Mouse (Mus musculus) frontal cortex, adult (tissue): ENCODE data around the gene Pcdh17.

Experiments
- ATAC-seq: cut with Nextera tagmentation; 2 replicates; pipeline ENCODE4 v1.9.2; 2017; ENCODE audit warnings: mild to moderate bottlenecking, moderate library complexity, mixed read lengths; ENCODE audit not compliant: low TSS enrichment

The Pcdh17 gene

DNA sequence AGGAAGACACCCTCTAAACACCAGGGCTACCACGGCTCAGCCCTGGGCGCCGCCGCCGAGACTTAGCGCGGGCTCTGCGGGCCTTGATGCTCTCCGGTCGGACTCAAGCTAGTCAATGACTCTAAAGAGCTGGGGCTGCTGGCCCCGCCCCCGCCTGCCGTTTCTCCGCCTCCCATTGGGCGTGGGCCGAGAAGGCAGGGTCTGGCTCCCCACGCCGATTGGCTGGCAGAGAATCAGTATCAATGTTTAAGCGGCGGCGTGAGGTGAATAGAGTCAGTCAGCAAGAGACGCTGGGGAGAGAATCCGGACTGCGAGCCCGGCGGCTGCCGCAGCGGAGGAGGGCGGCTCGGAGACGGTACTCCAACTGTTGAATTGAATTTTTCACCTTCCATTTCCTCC, at the start of gene Pcdh17:
Pcdh17 (plus strand) TSS at position 276 of the 399 bp plus-strand sequence.
- ATAC-seq: peak; percentile 66

DNA sequence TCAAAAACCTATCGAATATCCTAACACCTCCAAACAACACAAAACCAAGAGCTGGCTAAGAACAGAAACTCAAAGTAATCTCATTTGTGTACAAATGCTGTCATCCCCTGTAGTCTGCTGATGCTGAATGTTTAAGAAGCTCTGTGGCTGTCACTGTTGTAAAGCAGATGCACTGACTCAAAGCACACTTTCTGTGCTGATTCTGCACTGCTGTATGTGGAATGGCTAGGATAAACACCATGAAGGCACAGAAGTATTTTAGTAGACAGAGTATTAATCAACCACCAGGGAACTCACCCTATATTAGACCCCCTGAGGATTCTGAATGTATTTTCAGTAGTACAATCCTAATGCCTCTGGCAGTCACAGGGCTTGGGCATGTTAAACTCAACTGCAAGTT, 46.2 kb upstream of the Pcdh17 start:
- ATAC-seq: no peak

DNA sequence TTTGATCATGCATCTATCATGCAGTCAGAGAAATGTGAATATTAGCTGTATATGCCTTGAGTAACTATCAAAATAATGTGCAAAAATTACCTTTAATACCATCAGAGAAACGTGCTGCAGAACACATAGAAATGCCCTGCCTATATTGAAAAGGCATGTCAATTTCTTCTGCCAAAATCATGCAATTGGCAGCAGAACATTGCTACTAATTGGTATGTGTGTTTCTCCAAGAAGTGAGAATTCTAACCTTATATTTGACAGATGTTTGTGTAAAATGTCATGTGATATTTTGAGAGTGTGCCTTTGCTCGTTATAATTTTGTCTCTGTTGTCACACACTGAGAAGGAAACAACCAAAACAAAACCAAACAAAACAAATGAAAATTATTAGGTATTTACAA, 18.6 kb upstream of the Pcdh17 start:
- no peak for ATAC-seq

DNA sequence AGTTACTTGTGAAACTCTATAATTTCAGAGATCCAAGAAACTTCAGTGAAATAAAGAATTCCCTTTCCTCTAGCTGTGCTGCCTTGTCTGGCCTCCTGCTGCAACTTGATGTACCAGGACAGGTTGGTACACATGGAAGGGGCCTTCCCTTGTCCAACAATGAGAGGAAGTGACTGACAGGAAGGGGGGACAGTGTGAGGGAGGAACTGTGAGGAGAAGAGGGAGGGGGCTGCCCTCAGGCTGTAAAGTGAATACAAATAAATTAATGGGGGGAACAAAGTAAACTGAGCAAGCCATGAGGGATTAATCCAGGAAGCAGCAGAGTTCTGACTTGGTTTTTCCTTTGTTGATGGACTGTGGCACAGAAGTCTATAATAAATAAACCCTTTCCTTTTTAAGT, 16.7 kb upstream of the Pcdh17 start:
- ATAC-seq: no peak

DNA sequence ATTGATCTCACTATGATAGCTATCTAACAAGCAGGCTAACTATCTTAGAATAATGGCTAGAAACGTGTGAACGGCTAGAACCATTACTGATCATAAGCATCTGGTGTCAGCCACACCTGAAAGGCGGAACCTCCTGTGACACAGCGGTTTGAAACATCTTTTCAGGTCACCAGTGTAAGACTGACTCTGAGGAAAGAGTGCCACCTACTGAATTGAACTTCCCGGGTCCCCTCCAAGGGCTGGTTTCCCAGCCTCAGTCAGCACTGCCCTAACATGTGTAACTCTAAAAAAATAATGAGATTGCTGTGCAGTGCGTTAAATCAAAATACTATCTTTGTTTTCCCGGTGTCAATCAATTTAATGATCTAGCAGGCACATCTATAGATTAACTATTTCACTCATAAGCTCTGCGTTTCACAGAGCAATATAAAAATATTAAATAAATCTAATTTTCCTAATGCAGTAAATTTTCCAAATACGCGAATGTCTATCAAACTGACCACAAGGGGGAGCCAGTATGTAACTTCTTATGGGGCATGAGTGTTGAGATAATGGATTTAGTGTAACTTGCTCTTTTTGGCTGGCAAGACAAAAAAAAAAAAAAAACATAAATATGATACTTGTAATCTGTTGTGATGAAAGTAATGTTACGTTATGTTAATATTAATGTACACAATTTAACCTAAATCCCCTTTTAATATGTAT, 5.1 kb upstream of the Pcdh17 start:
- ATAC-seq: 0 out of 2 replicates have a peak, but pooled peaks have one; percentile 17

DNA sequence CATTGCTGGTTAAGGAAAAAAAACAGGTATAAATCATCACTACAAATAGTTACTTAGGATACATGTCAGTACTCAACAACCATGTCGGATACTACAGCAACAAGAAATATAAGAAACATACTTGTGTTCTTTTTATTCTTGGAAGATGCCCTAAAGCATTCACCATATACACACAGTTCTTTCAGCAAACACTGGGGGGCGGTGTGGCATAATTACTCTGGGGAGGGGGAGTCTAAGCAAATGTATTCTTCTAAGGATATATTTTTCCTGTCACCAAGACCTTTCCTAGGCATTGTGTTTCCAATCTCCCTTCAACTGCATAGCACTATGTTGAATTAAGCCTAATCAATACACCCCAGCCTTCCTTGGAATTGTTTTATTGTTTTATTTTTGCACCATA, 2.5 kb upstream of the Pcdh17 start:
- no peak for ATAC-seq

DNA sequence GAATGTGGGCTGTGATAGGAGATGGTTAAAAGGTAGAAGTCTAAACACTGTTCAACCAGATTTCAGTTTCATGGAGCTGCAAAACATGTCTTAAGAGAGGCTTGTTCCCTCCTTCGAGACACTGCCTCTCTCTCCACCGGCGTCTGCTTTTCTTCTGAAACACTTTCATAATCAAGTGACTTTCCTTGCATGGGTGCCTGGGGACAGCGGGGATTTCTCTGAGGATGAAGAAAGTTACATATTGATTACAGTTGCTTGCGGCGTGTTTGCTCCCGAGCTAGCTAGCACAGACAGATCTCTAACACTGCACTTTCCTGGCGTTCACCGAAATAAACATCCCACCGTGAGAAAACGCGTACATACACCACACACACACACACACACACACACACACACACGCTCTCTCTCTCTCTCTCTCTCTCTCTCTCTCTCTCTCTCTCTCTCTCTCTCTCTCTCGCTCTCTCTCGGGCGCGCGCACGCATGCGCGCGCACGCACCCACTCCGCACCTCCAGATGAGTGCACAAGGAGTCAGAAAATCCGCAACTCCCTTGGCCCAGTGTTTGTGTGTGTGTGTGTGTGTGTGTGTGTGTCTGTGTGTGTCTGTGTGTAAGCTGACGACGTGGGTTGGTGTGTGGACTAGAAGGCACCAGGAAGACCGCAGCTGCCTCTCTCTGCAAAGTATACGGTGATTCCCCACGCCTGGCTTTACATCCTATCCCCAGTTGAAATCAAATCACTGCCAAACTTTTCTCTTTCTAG, 655 bp upstream of the Pcdh17 start:
- peak; percentile 18 for ATAC-seq

DNA sequence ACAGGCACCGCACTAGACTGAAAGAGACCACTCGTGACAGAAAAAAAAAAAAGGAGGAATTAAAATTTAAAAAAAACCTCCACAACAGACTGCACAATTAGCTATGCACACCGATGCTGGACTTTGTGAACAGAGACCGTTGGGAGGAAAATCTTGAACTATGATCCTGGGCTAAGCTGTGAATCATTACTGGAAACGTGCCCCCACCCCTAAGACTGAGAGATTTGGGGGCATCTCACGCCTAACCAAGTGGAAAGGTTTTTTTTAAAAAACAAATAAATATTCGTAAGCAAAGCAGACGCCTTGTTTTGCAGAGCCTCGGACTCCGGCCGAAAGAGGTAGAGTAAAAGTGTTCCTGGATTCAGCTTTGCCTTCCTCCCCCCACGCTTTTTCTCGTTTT, 398 bp downstream of the Pcdh17 start:
- ATAC-seq: no peak

DNA sequence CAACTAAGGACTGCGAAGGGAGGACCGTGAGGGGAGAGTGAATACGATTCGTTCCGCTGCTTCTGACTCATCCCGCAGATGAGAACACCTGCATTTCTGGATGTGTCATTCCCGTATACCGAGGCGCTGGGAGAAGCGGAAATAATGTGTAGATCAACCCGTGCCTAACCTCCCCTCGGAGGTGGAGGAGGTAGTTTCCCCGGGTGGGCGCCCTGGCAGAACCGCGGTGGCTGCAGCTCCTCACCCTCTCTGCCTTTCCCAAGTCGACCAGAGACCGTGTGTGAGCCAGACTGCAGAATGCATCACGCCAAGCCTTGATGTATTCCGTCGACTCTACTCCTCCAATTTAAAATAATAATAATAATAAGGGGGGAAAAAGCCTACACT, 906 bp downstream of the Pcdh17 start:
- ATAC-seq: no peak

DNA sequence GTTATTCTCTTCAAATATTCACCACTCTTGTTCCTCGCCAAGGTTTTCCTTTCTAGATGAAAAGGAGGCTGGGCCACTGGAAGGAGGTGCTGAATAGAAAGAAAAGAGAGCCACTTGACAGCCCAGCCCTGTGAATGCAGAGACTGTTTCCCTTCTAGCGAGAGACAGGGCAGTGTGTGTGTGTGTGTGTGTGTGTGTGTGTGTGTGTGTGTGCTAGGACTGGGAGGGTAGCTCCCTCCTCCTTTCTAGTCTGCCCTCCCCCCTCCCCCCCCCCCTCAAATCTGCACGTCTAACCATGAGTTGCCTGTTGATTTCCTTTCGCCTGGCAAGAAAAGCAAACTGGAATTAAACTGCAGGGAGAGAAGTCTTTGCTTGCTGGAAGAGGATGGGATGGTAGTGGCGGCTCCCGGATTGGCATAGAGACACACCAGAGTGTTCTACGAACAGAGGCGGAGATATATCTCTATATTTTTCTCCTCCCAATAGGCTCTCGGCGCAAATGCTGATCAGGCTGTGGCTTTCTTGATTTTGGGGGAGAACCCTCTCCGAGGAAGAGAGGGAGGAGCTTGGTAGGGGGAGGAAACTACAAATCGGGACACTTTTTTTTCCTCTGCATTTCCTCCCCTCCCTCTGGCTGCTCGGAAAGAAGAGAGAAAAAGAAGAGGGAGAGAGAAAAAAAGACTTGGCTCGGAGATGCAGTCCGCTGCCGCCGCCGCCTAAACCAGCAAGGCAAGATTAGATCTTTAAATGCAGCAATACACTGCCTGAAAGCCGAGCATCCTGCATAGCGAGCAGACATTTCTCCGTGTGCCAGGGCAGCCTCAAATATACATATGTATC, 1.5 kb downstream of the Pcdh17 start:
- ATAC-seq: peak; percentile 5

DNA sequence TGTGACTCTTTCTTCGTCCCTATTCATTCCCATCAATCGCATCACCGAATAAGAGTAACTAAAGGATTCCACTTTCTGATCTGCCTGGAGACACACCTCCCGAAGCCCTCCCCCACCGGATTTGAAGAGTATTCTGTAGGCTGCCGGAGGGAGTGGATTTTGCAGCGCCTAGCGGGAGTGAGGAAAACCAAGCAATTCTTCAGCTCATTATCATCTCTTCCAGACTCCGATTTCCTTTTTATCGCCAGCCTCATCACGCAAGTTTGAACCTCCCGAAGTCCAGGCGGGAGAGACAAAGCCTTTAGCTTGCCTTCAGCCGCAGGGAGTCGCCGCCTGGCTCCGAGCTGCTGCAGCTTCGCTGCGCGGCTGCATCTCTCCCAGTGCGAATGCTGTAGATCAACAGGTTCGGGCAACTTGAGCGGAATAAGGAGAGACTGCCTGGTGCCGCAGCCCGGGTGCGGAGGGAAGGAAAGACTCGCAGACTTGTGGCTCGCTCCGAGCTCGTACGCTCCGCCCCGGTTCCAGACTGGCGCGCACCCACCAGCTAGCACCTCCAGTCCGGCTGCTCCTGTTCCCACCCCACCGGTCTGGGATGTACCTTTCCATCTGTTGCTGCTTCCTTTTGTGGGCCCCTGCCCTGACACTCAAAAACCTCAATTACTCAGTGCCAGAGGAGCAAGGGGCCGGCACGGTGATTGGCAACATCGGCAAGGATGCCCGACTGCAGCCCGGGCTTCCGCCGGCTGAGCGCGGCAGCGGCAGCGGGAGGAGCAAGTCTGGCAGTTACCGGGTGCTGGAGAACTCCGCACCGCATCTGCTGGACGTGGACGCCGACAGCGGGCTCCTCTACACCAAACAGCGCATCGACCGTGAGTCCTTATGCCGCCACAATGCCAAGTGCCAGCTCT, 2.4 kb downstream of the Pcdh17 start:
- peak; percentile 5; the same call in 1 of the 2 replicates for ATAC-seq

DNA sequence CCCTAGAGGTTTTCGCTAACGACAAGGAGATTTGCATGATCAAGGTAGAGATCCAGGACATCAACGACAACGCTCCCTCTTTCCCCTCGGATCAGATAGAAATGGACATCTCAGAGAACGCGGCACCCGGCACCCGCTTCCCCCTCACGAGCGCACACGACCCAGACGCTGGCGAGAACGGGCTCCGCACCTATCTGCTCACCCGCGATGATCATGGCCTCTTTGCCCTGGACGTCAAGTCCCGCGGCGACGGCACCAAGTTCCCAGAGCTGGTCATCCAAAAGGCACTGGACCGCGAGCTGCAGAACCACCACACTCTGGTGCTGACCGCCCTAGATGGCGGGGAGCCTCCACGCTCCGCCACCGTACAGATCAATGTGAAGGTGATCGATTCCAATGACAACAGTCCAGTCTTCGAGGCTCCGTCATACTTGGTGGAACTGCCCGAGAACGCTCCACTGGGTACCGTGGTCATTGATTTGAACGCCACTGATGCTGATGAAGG, 3.1 kb downstream of the Pcdh17 start:
- ATAC-seq: no peak

DNA sequence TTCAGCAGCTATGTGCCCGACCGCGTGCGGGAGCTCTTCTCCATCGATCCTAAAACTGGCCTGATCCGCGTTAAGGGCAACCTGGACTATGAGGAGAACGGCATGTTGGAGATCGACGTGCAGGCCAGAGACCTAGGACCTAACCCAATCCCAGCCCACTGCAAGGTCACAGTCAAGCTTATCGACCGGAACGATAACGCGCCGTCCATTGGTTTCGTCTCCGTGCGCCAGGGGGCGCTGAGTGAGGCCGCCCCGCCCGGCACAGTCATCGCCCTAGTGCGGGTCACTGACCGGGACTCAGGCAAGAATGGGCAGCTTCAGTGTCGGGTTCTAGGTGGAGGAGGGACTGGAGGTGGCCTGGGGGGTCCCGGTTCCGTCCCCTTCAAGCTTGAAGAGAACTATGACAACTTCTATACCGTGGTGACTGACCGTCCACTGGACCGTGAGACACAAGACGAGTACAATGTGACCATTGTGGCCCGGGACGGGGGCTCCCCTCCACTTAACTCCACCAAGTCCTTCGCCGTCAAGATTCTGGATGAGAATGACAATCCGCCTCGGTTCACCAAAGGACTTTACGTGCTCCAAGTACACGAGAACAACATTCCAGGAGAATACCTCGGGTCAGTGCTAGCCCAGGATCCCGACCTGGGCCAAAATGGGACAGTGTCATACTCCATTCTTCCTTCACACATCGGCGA, 3.7 kb downstream of the Pcdh17 start:
- no peak for ATAC-seq

DNA sequence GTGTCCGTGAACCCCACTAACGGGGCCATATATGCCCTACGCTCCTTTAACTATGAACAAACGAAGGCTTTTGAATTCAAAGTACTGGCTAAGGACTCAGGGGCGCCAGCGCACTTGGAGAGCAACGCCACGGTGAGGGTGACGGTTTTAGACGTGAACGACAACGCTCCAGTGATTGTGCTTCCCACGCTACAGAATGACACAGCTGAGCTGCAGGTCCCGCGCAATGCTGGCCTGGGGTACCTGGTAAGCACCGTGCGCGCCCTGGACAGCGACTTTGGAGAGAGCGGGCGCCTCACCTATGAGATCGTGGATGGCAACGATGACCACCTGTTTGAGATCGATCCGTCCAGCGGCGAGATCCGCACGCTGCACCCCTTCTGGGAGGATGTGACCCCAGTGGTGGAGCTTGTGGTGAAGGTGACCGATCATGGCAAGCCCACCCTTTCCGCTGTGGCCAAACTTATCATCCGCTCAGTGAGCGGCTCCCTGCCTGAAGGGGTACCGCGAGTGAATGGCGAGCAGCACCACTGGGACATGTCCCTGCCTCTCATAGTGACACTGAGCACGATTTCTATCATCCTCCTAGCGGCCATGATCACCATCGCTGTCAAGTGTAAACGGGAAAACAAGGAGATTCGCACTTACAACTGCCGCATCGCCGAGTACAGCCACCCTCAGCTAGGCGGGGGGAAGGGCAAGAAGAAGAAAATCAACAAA, 4.5 kb downstream of the Pcdh17 start:
- ATAC-seq: peak; percentile 11; the same call in 1 of the 2 replicates

DNA sequence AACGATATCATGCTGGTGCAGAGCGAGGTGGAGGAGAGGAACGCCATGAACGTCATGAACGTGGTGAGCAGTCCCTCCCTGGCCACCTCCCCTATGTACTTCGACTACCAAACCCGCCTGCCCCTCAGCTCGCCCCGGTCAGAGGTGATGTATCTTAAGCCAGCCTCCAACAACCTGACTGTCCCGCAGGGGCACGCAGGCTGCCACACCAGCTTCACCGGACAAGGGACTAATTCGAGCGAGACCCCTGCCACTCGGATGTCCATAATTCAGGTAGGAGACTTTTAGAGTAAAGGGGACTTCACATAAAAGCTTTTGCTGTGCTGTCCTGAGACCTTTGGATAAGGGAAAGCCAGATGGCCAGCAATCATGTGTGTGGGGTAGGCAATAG, 5.0 kb downstream of the Pcdh17 start:
- no peak; the same call in 1 of the 2 replicates for ATAC-seq

DNA sequence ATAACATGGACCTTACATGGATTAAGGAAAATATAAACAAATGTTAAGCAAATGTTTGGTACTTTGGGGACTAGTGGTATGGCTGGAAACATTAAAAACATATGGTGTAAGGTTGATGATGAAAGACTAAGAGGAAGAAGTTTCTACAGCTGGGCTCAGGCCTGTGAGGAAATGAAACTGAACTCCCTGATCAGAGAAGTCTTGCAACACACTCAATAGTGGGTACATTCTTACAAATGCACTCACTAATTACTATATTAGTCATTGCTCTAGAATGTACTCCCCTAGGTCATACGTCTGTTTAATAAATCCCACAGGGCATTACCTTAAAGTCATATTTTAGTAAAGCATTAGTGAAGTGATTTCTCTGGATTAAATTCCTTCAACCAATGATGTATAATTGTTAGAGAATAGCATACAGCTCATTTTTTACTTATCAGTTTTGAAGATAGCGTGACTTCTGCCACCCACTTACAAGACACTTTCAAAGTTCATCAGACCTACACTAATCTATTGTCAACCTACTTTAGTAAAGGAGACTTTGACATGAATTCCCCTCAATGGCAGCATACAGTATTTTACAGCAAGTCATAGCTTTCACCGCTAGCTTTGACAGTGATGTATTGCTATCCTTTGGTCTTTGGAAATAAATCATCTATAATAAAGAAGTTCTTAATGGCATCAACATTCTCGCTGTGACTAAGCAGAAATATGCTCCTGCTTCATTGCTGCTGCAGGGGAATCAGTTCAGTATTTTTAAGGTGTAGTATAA, 10.9 kb downstream of the Pcdh17 start:
- ATAC-seq: no peak

DNA sequence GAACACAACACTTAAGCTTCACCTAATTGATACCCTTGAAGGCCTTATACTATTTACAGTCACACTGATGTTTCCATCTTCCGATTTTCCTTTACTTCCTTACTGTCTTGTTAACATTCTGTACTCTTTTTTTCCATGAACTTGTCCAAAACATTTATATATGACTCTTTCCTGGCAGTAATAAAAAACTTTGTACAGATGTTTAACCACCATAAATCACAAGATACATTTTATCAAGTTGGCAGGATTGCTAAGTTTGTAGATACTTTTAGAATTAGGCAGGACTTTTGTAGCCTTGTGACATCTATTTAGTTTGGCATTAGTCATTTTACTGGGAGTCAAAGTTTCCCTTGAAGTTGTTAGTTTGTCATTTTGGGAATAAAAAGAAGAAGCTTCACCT, 32.1 kb downstream of the Pcdh17 start:
- no peak for ATAC-seq

DNA sequence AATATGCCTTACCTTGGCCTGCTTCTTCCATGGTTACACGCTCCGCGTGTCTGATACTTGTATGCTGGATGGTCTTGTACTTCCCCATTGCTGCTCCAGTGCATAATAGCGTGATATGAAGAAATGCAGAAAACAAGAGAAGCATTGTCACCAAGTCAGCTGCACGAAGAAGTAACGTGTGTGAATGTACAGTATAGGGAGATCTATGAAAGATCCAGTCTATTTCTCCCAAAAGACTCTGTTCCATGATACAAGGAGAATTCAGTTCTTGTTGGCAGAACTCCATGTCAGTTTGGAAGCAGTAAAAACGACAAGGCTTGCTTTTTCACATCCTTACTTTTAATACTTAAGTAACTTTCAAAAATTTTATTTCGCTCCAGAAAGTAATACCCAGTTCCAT, 33.0 kb downstream of the Pcdh17 start:
- no peak for ATAC-seq

DNA sequence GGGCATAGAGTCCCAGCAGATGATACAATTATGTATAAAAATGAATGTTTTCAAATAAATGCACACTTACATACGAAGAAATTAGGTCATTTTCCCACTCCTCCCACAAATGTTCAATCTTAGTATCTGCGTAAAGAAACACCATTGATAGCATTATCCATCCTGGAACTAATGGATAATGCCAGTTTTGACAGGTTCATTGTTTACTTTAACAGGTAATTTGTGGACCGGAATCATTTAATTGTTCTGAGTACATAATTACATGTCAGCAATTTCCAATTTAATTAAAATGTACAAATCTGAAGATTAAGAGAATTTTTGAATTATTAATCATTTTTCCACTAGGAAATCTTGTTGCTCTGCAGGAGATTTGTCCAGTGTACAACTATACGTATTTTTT, 33.5 kb downstream of the Pcdh17 start:
- no peak for ATAC-seq
